Mouse (Mus musculus) ES-E14 (cell line): ENCODE results near the gene Snrpb2.

Experiments
- CHD2 ChIP-seq: IDR thresholded peaks from 2 replicates; pipeline ENCODE4 v1.6.1; 2014; ENCODE audit warnings: mild to moderate bottlenecking, low read depth, low read length, inconsistent platforms
- MAFK ChIP-seq: IDR thresholded peaks from 2 replicates; pipeline ENCODE4 v1.6.1; 2014; ENCODE audit warnings: mild to moderate bottlenecking, low read depth, low read length, inconsistent platforms; ENCODE audit not compliant: insufficient read depth
- ZC3H11A ChIP-seq: IDR thresholded peaks from 2 replicates; pipeline ENCODE4 v1.6.1; 2012; ENCODE audit warnings: low read depth, mild to moderate bottlenecking, inconsistent platforms, low read length, borderline replicate concordance
- ZNF384 ChIP-seq: IDR thresholded peaks from 2 replicates; pipeline ENCODE4 v1.6.1; 2012; ENCODE audit warnings: low read depth, low read length, inconsistent platforms

- TF ChIP-seq MAFK (no peak), ZNF384 (no peak), CHD2 (no peak), ZC3H11A (no peak)
Measured at GRCm38 (mm10) chr2:143055251-143055650, 7.6 kb upstream of the Snrpb2 start.
